Mouse (Mus musculus): ENCODE results near the gene Pnlip. TPM values are rescaled to one million over a fixed set of nuclear protein-coding genes. Genes with fewer than 3 reads are reported as not detected.

The Pnlip gene
- polyA plus RNA-seq (2012; rRNA removed): 0.42 and 0.79 TPM in 2 replicates

DNA sequence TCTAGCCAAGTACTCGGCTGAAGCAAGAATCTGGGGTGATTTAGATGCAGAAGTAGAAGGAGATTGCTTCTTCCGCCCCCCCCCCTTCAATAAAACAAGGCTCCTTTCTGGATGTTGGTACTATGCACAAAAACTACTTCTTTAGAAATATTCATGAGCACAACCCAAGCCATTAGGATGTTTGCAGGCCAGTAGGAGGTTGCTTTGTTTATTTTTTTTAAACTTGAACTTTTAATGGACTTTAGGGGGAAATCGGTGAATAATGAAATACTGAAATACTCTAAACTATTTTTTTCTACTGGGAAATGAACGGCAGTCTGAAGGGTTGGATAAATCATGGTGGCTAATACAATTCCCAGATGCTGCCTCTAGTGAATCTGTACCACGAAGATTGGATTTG, at the start of gene Pnlip:
Gene Pnlip, plus strand, starts transcription at position 301 of the 400 bp plus-strand sequence.
- Histone ChIP-seq H3K4me3 (ENCODE audit: control insufficient read depth, low read depth, low read length) (no peak within 1 kb of the TSS), H3K27me3 (ENCODE audit: control insufficient read depth, insufficient read depth, low read length) (no peaks in the 10 kb centered on the region), H3K36me3 (ENCODE audit: control insufficient read depth, insufficient read depth, low read length) (no peaks in the 10 kb centered on the region), H3K27ac (ENCODE audit: control insufficient read depth, insufficient read depth, low read depth, low read length) (no peak within 1 kb of the TSS), H3K4me1 (ENCODE audit: control insufficient read depth, insufficient read depth, low read length) (no peaks in the 10 kb centered on the region)
- TF ChIP-seq POLR2A (IDR thresholded peaks at IDR 0.05; ENCODE audit: control insufficient read depth, low read depth, low read length) (no peak), CTCF (IDR thresholded peaks at IDR 0.05; ENCODE audit: control insufficient read depth, insufficient read depth, insufficient replicate concordance, low read depth, low read length) (no peak)

GRCm38 (mm10) chr19:58609716-58610115, 42.6 kb upstream of the Pnlip start:
- TF ChIP-seq POLR2A (IDR thresholded peaks at IDR 0.05; ENCODE audit: control insufficient read depth, low read depth, low read length): no peak
- no peaks in the 10 kb centered on the region; the same call in 1 of the 2 replicates for H3K4me1 ChIP-seq (ENCODE audit: control insufficient read depth, insufficient read depth, low read length)
- H3K27me3 ChIP-seq (ENCODE audit: control insufficient read depth, insufficient read depth, low read length): no peaks in the 10 kb centered on the region
- H3K27ac ChIP-seq (ENCODE audit: control insufficient read depth, insufficient read depth, low read depth, low read length): no peak overlapping the region
- H3K36me3 ChIP-seq (ENCODE audit: control insufficient read depth, insufficient read depth, low read length): no peaks in the 10 kb centered on the region
- H3K4me3 ChIP-seq (ENCODE audit: control insufficient read depth, low read depth, low read length): no peak overlapping the region

DNA sequence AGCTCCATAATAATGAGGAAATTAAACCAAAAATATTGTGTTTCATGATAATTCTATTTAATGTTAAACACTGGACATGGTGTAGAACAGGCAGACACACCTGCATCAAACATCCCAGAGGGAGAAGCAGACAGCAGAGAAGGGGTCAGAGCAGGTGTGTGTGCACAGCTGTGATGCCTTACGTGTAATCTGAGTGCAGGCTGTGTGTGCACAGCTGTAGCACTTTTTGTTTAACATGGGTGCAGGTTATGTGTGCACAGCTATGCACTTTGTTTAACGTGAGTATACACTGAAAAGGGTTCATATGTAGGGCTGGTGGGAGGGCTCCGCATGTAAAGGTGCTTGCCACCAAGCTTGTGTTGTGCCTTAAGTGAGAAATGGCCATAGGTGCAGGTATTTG, 39.6 kb upstream of the Pnlip start:
- H3K27ac ChIP-seq (ENCODE audit: control insufficient read depth, insufficient read depth, low read depth, low read length): no peak overlapping the region
- TF ChIP-seq POLR2A (IDR thresholded peaks at IDR 0.05; ENCODE audit: control insufficient read depth, low read depth, low read length): no peak
- TF ChIP-seq CTCF (IDR thresholded peaks at IDR 0.05; ENCODE audit: control insufficient read depth, insufficient read depth, insufficient replicate concordance, low read depth, low read length): no peak
- H3K4me3 ChIP-seq (ENCODE audit: control insufficient read depth, low read depth, low read length): no peak overlapping the region
- H3K36me3 ChIP-seq (ENCODE audit: control insufficient read depth, insufficient read depth, low read length): no peaks in the 10 kb centered on the region
- no peaks in the 10 kb centered on the region for H3K27me3 ChIP-seq (ENCODE audit: control insufficient read depth, insufficient read depth, low read length)
- peaks cover 2% of the 10 kb centered on the region; the same call in 1 of the 2 replicates for H3K4me1 ChIP-seq (ENCODE audit: control insufficient read depth, insufficient read depth, low read length)

DNA sequence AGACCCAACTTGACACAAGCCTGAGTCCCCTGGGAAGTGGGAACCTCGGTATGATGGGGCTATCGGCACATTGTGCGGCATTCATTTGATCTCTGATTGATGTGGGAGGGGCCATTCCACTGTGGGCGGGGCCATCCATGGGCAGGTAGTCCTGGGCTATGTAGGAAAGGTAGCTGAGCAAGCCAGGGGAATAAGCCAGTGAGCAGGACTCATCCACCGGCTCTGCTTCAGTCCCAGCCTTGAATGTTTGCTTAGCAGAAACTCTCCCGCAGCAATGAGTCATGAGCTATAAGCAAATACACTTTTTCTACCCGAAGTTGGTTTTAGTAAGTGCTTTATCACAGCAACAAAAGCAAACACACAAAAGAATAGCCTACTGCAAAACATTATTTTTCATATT, 35.7 kb upstream of the Pnlip start:
- TF ChIP-seq CTCF (IDR thresholded peaks at IDR 0.05; ENCODE audit: control insufficient read depth, insufficient read depth, insufficient replicate concordance, low read depth, low read length) (no peak), POLR2A (IDR thresholded peaks at IDR 0.05; ENCODE audit: control insufficient read depth, low read depth, low read length) (no peak)
- no peaks in the 10 kb centered on the region for H3K36me3 ChIP-seq (ENCODE audit: control insufficient read depth, insufficient read depth, low read length)
- H3K4me3 ChIP-seq (ENCODE audit: control insufficient read depth, low read depth, low read length): no peak overlapping the region
- peaks cover 2% of the 10 kb centered on the region; the same call in 1 of the 2 replicates for H3K4me1 ChIP-seq (ENCODE audit: control insufficient read depth, insufficient read depth, low read length)
- no peak overlapping the region for H3K27ac ChIP-seq (ENCODE audit: control insufficient read depth, insufficient read depth, low read depth, low read length)
- no peaks in the 10 kb centered on the region for H3K27me3 ChIP-seq (ENCODE audit: control insufficient read depth, insufficient read depth, low read length)

- Histone ChIP-seq H3K36me3 (ENCODE audit: control insufficient read depth, insufficient read depth, low read length) (no peaks in the 10 kb centered on the region), H3K27ac (ENCODE audit: control insufficient read depth, insufficient read depth, low read depth, low read length) (no peak overlapping the region), H3K4me3 (ENCODE audit: control insufficient read depth, low read depth, low read length) (no peak overlapping the region), H3K4me1 (ENCODE audit: control insufficient read depth, insufficient read depth, low read length) (peaks cover 5% of the 10 kb centered on the region), H3K27me3 (ENCODE audit: control insufficient read depth, insufficient read depth, low read length) (no peaks in the 10 kb centered on the region)
- TF ChIP-seq POLR2A (IDR thresholded peaks at IDR 0.05; ENCODE audit: control insufficient read depth, low read depth, low read length) (no peak), CTCF (IDR thresholded peaks at IDR 0.05; ENCODE audit: control insufficient read depth, insufficient read depth, insufficient replicate concordance, low read depth, low read length) (no peak)
Observed at GRCm38 (mm10) chr19:58620661-58621060, 31.6 kb upstream of the Pnlip start.

DNA sequence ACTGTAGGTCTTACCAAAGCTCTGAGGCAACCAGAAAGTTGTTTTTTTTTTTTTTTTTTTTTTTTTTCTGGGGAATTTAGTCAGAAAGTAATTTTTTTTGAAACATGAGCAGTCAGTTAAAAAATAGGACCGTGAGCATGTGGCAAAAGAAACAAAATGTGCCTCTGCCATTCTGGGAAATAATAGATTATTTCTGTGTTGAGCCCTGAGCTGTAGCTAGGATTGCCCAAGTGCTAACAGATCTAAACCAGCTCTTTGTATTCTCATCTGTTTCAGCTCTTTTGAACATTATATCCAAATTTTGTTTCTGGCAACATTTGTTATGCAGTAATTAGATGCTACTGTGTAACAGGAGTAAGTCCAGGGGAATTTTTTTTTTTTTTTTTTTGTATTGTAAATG, 30.7 kb upstream of the Pnlip start:
- TF ChIP-seq CTCF (IDR thresholded peaks at IDR 0.05; ENCODE audit: control insufficient read depth, insufficient read depth, insufficient replicate concordance, low read depth, low read length): no peak
- no peak for TF ChIP-seq POLR2A (IDR thresholded peaks at IDR 0.05; ENCODE audit: control insufficient read depth, low read depth, low read length)
- Histone ChIP-seq H3K36me3 (ENCODE audit: control insufficient read depth, insufficient read depth, low read length) (no peaks in the 10 kb centered on the region), H3K27ac (ENCODE audit: control insufficient read depth, insufficient read depth, low read depth, low read length) (no peak overlapping the region), H3K4me1 (ENCODE audit: control insufficient read depth, insufficient read depth, low read length) (peaks cover 5% of the 10 kb centered on the region), H3K4me3 (ENCODE audit: control insufficient read depth, low read depth, low read length) (no peak overlapping the region), H3K27me3 (ENCODE audit: control insufficient read depth, insufficient read depth, low read length) (no peaks in the 10 kb centered on the region)

GRCm38 (mm10) chr19:58624799-58625198, 27.5 kb upstream of the Pnlip start:
- Histone ChIP-seq H3K4me1 (ENCODE audit: control insufficient read depth, insufficient read depth, low read length) (peaks cover 7% of the 10 kb centered on the region), H3K27ac (ENCODE audit: control insufficient read depth, insufficient read depth, low read depth, low read length) (no peak overlapping the region), H3K27me3 (ENCODE audit: control insufficient read depth, insufficient read depth, low read length) (no peaks in the 10 kb centered on the region), H3K4me3 (ENCODE audit: control insufficient read depth, low read depth, low read length) (no peak overlapping the region), H3K36me3 (ENCODE audit: control insufficient read depth, insufficient read depth, low read length) (no peaks in the 10 kb centered on the region)
- no peak for TF ChIP-seq CTCF (IDR thresholded peaks at IDR 0.05; ENCODE audit: control insufficient read depth, insufficient read depth, insufficient replicate concordance, low read depth, low read length)
- no peak for TF ChIP-seq POLR2A (IDR thresholded peaks at IDR 0.05; ENCODE audit: control insufficient read depth, low read depth, low read length)
